Mouse (Mus musculus) lung, postnatal 0 days (tissue): ENCODE results near the gene Dnmbp.
"Not testable (repeated sequence)": the region's sequence is repeated elsewhere in the genome, so short reads cannot be mapped to it uniquely, and the experiment has no call there.

Experiments used
- CTCF ChIP-seq: IDR thresholded peaks from 2 replicates; pipeline ENCODE4 v1.5.1; 2016; ENCODE audit warnings: antibody characterized with exemption, mild to moderate bottlenecking
- EP300 ChIP-seq: IDR thresholded peaks from 2 replicates; pipeline ENCODE4 v1.6.1; 2016; ENCODE audit warnings: antibody characterized with exemption, mild to moderate bottlenecking, control low read depth

- not testable (repeated sequence) for TF ChIP-seq EP300, CTCF
Measured at GRCm38 (mm10) chr19:43952936-43953335, 12.9 kb upstream of the Dnmbp start.
